ENCODE assay signal across 17 mouse cellular contexts in genomic region chr1:158632935-158633334, GRCm38 (mm10).
"Had no signal": no experiment of that assay in that cellular context is flagged by ENCODE, and none has a peak within 500 bp of the region (broad histone marks: within the 10 kb centered on the region; RNA-seq: fewer than 3 reads in every experiment).

No protein-coding gene starts in this region.

- H3K4me2 ChIP-seq: lung, embryonic 15.5 days; midbrain, embryonic 11.5 days; midbrain, embryonic 13.5 days; midbrain, embryonic 15.5 days; neural tube, embryonic 12.5 days; stomach, embryonic 15.5 days had no signal

- H3K9ac ChIP-seq: lung, embryonic 15.5 days; midbrain, embryonic 13.5 days; midbrain, embryonic 15.5 days; neural tube, embryonic 12.5 days; stomach, embryonic 15.5 days had no signal

- H3K27me3 ChIP-seq: lung, embryonic 15.5 days; megakaryocyte, embryonic 14.5 days; midbrain, embryonic 13.5 days; midbrain, embryonic 15.5 days; neural tube, embryonic 12.5 days; stomach, embryonic 15.5 days had no signal

- DNase-seq: lung, adult 2 months; lung, postnatal 14 days; lung, postnatal 36 days; right cerebral cortex, postnatal 14 days; thymus, adult 2 months; thymus, postnatal 25 days; thymus, postnatal 4 days had no signal

- H3K9me3 ChIP-seq: lung, embryonic 15.5 days; midbrain, embryonic 13.5 days; midbrain, embryonic 15.5 days; neural tube, embryonic 12.5 days; stomach, embryonic 15.5 days had no signal

- H3K27ac ChIP-seq: lung, embryonic 15.5 days; macrophage; midbrain, embryonic 13.5 days; midbrain, embryonic 15.5 days; neural tube, embryonic 12.5 days; stomach, embryonic 15.5 days; stomach, postnatal 0 days had no signal

- ATAC-seq: lung, postnatal 0 days; midbrain, embryonic 13.5 days; midbrain, embryonic 15.5 days had no signal

- H3K36me3 ChIP-seq: lung, embryonic 15.5 days; midbrain, embryonic 15.5 days; neural tube, embryonic 12.5 days; stomach, embryonic 15.5 days had no signal

- H3K4me1 ChIP-seq: lung, embryonic 15.5 days; megakaryocyte, embryonic 14.5 days; midbrain, embryonic 13.5 days; midbrain, embryonic 15.5 days; neural tube, embryonic 12.5 days; stomach, embryonic 15.5 days had no signal

- H3K4me3 ChIP-seq: lung, embryonic 15.5 days; megakaryocyte, embryonic 14.5 days; midbrain, embryonic 13.5 days; midbrain, embryonic 15.5 days; neural tube, embryonic 12.5 days; stomach, embryonic 15.5 days had no signal
